Mouse (Mus musculus) adipose tissue, adult 10 weeks (tissue): Measurements from ENCODE around the gene Acrv1. TPM values are rescaled to one million over a fixed set of nuclear protein-coding genes. Genes with fewer than 3 reads are reported as not detected.

ENCODE experiments used
- polyA plus RNA-seq: library from polyadenylated mRNA; stranded (reverse); fragments of 350-450 nt; fragmentation: Illumina TruSeq; extraction: RNeasy Lipid Tissue Mini Kit (QIAGEN cat#74804); gene quantifications from one replicate; pipeline ENCODE4 v1.2.3, GENCODE M21; 2014; ENCODE audit warnings: low read depth, low replicate concordance

The Acrv1 gene
- polyA plus RNA-seq = 4.0 TPM

GRCm38 (mm10) chr9:36692920-36693319, at the start of gene Acrv1:
TSS of gene Acrv1 (plus strand) at chr9:36693220.

GRCm38 (mm10) chr9:36643276-36643675, 49.7 kb upstream of the Acrv1 start, which contains the start of gene A630095E13Rik:
TSS of gene A630095E13Rik (minus strand) at chr9:36643376.

GRCm38 (mm10) chr9:36727034-36727755, 34.2 kb downstream of the Acrv1 start, which contains the start of gene Chek1:
TSS of gene Chek1 (minus strand) at chr9:36727065.

Other genes starting within 250 kb of the Acrv1 start
- not detected for gene Gm9513, start 217.6 kb upstream of the Acrv1 start, polyA plus RNA-seq
- gene Gm5615, start 151.3 kb upstream of the Acrv1 start, polyA plus RNA-seq = not detected
- gene Gm17689, start 110.6 kb upstream of the Acrv1 start, polyA plus RNA-seq = not detected
- gene A630095E13Rik, start 49.8 kb upstream of the Acrv1 start, polyA plus RNA-seq = not detected
- 2.7 TPM for gene Chek1, start 33.8 kb downstream of the Acrv1 start, polyA plus RNA-seq
- 187 TPM for gene Stt3a, start 74.5 kb downstream of the Acrv1 start, polyA plus RNA-seq
- gene Ei24, start 104.2 kb downstream of the Acrv1 start, polyA plus RNA-seq = 78.6 TPM
- 6.9 TPM for gene Fez1, start 128.6 kb downstream of the Acrv1 start, polyA plus RNA-seq